Mouse (Mus musculus): ENCODE results near the gene Fam126a.

Gene Fam126a

DNA sequence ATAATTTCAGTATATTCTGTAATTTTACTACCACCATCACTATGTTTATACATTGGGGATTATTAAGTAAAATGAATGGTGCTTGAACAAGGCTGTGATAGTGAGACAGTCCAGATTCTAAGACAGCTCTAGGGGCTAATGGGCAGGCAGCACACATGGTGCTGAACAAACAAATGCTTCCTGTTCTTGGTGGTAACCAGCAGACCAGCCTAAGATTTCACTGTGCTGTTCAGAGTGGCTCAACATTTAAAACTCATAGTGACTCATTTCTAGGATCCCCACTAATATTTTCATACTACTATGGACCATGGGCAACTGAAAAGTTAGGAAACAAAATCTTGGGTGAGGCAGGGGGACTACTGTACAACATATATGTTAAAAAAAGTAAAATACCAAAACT is 10.1 kb upstream of the Fam126a start:
- DNase-seq (ENCODE audit: extremely low spot score), result no peak

DNA sequence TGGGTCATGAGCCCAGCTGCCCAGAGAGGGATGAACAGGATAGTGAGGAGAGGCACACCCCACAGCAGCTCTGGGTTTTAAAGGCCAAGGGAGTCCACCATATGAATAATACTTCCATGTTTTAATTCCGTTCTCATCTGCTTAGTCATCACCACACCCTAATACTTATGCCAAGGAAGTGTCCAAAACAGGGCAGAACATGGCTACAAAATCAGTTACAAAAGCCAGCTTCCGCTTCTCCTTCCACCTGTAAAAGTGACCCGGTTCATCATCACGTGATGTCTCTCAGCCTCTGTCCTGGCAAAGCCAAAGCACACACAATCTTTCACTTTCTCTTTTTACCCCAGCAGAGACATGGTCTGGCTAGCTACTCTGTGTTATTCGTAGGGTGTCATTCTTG is 8.9 kb upstream of the Fam126a start:
- no peak for DNase-seq (ENCODE audit: extremely low spot score)

DNA sequence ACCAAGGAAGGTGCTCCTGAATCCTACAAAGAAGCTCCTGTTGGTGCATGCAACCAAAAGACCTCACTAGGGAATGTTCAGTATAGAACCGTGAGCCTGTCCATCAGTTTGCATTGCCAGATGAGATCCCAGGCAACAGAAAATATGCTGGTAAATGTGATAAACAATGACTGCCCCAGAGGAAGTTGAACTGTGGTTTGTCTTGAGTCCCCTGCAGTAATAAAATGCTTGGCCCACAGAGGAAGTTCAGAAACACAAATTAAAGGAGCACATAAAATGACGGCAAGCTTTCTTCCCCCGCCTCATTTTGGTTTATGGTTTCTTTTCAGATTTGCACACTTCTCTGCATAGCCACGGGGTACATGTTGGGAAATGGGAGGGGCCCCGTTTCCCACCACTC is 8.3 kb upstream of the Fam126a start:
- DNase-seq (ENCODE audit: extremely low spot score), result no peak

DNA sequence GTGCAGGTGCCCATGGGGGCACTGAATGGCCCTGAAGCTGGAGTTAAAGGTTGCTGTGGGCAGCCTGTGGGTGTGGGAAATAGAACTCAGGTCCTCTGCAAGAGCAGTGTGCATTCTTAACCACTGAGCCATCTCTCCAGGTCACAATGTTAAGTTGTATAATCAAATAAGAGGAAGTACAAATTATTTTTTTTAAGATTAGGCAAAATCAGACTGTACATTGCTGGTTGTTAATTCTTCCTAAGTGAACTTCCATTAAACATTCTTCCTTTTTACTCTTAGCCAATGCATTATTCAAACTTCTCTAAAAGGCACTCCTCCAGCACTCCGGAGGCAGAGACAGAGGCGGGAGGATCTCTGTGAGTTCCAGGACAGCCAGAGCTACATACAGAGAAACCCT is 7.7 kb upstream of the Fam126a start:
- no peak for DNase-seq (ENCODE audit: extremely low spot score)

DNA sequence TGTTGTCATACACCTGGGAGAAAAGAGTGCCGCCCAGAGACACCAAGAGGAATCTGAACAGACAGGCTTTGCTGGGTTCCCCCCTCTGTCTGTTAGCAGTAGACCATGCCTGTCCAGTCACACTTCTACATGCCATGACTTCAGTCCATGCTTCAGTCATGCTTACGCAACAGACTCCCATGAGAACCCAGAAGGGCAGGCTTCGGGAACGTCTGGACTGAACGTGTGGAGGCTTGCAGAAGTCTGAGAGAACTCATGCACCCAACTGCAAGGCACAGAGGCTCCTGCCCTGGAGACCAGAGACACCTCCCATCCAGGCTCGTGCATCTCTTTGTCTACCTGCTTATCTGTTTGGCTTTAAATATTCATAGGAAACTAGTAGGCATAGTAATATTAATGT is 6.2 kb upstream of the Fam126a start:
- DNase-seq (ENCODE audit: extremely low spot score), result no peak

DNA sequence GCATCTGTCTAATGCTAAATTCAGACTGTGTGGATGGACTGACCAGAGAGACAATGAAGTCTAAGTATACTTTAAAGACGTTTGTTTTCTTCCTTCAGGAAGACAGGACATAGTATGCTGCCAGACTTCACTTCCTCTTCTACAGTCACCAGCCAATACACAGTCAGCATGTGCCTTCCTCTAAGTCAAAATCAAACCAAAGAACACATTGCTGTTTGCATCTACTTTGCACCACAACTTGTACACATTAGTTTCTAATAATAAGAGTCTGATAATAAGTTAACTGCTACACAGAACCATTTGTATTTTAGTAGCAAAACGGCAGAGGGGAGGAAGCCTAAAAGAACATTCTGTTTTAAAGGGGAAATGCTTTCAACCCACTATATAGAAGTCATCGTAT is 4.5 kb upstream of the Fam126a start:
- DNase-seq (ENCODE audit: extremely low spot score), result no peak

DNA sequence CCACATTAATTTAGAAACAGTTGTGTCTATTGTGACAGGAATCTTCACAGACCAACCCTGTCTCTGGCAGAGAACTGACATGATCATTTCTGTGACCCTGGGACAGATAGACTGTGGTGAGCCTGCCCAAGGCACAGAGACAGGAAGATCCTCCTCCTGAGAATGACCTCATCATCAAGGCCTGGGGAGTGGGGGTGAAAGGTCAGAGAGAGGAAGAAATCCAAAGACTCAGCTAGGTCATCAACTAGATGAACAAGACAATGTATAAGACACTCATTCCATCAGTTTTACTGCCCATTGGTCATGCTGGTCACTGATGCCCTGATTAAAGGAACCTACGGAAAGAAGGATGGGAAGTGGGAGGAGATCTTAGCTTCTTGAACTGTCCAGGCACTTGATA is 3.6 kb upstream of the Fam126a start:
- DNase-seq (ENCODE audit: extremely low spot score), result no peak

DNA sequence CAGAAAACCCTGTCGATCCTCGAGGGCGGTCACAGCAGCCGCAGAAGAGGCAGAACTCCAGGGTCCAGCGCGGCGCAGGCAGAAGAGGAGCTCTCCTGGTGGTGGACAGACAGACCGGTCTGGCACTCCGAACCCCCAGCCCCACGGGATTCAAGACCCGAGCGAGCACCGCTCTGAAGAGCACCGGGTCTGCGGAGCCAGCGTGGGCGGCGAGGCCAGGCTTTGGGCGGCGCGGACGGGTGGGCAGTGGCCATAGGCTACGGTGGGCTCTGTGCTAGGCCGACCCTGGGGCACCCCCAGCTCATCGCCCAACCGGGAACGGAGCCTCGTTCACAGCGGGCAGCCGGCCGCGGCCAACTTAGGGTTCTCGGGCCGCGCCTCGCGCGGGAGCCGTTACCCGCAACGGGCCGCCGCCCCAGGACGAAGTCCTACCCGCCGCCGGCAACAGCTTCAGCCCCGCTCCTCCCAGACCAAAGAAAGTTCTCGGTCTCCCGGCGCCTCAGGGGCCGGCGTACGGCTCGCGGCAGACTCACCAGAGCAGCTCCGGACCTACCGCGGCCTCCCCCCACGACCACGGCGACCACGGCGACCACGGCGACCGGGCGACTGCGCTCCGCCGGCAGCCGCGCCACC is 428 bp downstream of the Fam126a start:
- no peak for DNase-seq (ENCODE audit: extremely low spot score)

DNA sequence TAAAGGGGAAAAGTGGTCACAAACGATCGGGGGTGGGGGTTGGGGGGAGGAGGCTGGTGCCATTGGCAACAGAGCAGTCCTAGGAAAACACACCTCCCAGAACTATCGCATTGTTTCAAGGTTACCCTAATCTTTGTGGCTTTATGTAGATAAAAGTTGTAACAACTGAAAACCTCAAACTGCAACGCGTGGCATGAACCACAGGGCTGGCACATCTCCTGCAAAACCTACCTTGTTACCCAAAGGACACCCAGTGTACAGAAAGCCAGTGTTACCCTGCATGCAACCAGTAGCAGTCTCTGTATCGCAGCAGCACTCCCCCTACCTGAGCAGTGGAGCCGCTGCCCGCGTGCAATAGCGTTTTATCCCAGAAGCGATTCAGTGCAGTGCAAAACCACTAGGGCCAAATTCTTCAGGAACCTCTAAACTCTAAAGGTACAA is 1.1 kb downstream of the Fam126a start:
- peak; percentile 59 for DNase-seq (ENCODE audit: extremely low spot score)

DNA sequence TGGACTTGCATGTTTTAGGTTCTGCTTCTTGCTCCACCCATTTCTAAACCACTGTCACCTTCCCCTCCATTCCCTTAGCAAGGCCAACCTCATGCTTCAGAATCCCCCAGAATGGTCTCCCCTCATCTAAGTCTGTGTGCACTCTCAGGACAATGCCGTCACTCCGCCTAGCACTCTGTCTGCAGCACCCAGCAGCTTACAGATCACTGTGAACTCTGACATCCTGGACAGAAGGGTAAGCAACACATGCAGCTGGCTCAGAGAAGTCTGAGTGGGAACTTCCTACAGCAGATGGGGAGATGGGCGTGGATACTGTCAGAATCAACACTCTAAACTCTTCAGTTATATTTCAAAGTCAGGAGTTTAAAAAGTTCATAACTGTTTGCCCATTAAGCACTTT is 5.5 kb downstream of the Fam126a start:
- DNase-seq (ENCODE audit: extremely low spot score), result no peak

DNA sequence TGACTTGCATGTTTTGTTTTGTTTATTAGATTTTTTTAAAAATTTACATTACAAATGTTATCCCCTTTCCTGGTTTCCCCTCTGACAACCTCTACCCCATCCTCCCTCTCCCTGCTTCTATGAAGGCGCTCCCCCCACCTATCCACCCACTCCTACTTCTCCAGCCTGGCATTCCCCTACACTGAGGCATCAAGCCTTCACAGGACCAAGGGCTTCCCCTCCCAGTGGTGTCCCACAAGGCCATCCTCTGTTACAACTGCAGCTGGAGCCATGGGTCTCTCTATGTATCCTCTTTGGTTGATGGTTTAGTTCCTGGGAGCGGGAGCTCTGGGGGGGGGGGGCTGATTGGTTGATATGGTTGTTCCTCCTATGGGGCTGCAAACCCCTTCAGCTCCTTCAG is 7.3 kb downstream of the Fam126a start:
- no peak for DNase-seq (ENCODE audit: extremely low spot score)

DNA sequence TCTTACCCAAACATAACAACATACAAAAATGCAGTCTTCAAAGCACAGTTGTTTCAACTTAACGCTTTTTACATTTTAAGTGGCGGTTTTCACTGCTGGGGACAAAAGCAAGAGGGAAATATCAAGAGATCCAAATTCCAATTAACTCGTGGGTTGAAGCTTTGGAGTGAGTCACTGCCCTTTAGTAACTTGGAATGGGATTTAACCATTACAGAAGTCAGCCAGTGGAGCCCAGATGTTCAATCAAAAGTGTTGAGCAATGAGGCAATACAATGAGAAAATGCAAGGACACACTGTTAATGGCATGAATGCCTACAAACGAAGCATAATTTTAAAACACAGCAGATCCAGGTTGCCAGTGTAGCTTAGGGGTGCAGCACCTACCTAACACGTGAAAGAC is 8.8 kb downstream of the Fam126a start:
- no peak for DNase-seq (ENCODE audit: extremely low spot score)

DNA sequence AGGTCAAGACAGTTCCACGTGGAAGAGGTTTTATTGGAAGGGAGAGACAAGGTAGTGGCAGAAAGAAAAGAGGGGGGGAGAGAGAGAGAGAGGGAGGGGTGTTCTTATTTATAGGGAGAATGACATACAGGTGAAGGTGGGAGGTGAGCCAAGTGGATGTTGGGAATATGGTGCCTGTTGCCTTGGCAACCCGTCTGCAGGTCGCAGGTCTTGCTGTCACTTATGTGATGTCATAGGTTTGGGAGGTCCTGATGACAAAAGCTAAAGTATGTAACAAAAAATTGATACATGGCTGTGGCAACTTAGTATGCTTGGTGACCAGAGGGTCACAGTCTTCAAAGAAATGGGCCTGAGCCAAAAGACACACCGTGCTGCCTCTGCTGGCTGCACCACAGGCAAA is 10.1 kb downstream of the Fam126a start:
- DNase-seq (ENCODE audit: extremely low spot score), result no peak

DNA sequence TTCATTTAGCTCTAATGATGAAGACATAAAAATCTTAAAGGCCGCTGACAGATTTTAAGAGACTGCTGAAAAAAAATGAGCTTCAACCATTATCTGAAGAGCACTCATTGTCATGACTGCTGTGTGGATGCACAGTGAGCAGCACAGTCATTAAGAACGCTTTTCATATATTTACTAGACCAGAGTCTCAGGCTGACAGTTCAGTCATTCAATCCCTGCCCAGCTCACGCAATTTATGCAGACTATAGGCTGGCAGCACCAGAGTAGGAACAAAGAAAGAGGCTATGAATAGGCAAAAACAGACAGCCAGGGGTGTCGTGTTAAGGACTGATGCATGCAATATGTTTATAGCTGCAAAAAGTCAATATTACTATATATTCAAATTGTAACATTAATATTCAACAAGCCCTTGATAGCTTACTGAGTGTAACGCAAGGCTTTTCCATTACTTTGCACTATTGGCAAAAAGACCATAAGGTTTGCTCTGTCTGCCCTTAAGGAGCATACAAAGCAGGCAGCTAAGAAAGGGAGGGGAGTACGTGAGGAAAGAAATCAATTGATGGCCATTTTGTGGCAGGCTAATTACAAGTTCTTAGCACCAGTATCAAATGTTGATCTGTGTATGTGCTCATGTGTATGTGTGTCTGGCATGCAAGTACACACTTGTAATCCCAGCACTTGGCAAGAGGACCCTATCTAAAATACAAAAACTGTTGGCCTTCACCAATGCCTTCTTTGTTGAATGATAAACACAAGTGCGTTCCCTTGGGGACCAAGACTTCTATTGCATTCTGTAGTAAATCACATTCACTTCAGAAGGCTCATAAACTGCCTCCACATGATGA is 10.9 kb downstream of the Fam126a start:
- no peak for DNase-seq (ENCODE audit: extremely low spot score)

DNA sequence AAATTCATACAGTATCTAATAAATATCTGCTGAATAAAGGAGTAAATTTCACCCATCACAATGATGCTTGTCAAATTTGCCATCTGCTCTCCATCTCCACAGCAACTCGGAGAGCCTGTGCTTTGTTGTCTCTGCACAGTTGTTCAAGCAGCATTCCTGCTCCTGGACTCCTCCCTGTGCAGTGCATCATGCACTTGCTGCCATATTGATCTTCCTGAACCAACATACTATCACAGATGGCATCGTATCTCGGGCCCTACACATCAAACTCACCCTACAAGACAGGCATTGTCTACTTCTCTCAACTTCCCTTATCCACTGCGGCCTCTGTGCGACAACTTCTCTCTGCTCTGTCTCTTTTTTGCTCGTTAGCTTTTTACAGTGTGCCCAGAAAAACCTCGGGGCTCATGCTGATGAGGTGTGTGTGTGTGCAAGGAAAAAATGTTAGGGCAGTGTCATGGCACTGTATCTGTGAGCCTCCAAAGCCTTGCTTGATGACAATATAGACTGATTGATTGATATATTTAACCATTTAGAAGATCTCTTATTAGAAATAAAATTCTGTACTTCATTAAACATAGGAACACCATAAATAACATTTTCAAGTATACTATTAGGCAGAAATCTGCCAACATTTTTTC is 11.7 kb downstream of the Fam126a start:
- DNase-seq (ENCODE audit: extremely low spot score), result no peak

DNA sequence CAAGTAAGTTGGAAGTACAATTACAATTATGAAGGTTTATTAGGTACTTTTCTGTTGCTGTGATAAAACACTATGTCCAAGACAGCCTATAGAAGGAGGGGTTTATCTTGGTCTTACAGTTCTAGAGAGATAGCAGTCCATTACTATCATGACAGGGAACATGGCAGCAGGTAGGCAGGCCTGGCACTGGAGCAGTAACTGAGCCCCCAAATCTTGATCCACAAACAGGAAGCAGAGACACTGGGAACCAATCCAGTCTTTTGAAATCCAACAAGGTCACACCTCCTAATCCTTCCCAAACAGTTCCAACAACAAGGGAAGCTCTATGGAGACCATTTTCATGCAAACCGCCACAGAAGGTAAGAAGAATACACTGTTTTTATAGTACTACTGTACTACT is 13.6 kb downstream of the Fam126a start:
- DNase-seq (ENCODE audit: extremely low spot score), result no peak

DNA sequence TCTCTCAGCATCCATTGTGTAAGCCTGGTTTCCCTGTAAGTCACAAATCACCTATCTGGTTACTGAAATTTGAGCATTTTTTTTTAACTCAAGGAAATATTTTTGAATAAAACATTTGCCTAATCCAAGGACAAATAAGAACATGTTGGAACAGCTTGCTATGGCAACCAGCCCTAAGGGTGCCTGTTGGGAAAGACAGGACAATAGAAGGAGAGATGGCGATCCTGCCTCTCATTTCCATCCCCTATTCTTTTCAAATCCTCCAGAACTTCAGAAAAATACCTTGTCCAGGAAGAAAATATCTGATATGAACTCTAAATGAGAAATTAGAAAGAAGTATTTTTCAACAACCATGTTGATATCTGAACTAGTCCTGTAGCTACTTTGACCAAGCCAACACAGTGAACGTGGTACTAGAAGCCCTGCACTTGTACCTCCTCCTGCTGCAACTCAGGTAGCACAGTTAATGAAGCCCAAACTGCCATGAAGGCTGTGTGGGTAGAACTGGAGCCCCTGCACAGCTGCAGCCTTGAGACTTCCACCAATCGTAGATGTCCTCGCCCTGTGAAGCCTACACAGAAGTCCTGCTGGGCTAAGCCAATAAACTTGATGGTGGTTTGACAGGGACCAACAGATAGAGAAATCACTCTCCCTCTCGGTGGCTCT is 17.0 kb downstream of the Fam126a start:
- DNase-seq (ENCODE audit: extremely low spot score), result no peak

DNA sequence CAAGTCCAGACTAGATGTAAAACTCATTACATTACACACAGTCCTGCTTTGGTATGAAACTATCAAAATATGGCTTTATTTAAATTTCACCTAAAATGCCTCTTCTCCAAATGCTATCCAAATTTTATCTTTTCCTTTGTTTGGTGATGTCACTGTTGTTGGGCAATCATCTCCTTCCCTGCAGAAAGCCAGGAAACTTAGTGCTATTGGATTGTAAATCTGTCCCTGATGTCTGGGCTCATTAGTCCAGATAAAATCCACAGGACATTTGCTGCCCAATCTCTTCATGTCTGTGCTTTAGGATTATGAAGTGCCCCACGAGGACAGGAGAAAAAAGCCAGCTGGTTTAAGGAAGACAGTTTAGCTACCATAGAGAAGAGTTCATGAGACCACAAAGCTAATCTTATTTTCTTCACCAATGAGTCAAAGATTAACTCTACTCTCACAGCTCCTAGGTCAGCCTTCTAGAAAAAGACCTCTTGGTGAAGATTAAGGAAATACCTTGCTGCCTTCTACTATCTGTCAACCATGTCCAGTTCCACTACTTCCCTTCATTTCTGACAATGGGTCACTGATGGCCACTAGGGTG is 31.3 kb downstream of the Fam126a start:
- DNase-seq (ENCODE audit: extremely low spot score), result no peak

DNA sequence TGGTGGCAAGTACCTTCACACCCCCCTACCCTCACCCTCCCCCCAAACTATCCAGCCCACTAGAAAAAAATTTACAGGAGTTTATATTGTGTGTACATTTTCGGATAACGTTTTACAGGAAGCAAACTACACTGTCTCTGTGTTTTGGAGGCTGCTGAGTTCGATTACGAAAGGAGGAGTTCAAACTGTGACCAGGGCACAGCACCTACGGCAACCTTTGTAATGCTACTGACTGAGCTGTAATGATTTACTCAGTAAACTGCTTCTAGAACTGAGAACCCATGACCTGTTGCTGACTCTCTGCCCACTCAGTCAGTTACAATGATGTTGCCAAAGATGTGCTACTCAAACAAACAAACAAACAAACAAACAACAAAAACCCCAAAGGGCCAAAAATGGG is 34.5 kb downstream of the Fam126a start:
- no peak for DNase-seq (ENCODE audit: extremely low spot score)

DNA sequence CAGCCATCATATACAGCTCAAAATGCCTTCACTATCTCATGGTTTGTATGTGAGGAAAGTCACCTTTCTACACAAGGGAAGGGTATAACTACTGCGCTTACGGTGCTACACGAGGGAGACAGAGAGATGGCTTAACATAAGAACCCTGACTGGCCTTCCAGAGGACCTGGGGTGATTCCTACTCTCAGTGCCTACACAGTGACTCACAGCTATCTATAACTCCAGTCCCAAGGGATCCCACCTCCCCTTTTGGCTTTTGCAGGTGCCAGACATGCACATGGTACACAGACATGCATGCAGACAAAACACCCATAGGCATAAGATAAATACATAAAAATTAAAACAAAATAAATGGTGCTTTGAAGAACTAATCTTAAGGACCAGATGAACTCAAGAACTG is 35.6 kb downstream of the Fam126a start:
- DNase-seq (ENCODE audit: extremely low spot score), result no peak

DNA sequence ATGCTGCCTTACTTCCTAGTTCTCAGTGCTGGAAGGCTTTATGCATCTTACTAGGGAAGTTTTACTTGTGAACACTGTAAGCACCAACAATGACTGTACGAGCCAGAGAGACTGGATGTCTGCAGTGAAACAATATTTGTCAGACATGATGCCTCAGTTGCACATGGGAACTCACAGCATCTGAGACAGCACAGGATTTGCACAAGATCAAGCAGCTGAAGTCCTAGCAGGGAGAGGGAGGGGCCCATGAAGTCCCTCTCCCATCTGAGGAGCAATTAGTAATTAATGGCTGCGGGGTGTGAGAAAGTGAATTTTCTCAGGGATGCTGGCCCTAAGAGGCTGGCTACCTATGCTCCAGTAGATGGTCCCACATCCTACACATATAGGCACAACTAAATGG is 36.3 kb downstream of the Fam126a start:
- no peak for DNase-seq (ENCODE audit: extremely low spot score)

DNA sequence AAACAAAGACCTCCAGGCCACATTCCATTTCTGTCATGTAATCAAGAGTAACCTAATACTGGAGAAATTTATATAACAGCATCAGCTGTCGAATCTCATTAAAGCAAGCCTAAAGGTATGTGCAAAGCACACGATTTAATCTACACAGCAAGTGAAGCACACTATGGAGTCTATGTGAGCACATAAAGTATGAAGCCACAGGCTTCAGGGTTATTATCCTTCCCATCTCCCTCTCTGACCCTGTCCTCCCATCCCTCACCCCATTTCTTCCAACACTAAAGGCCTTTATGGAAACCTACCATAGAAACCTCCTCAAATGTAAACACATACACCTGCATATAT is 37.0 kb downstream of the Fam126a start:
- no peak for DNase-seq (ENCODE audit: extremely low spot score)

Measured in embryo, embryonic 9.5 days (tissue).